Comparison of ENCODE assay signal across 1 mouse cellular context in genomic region chr4:120313309-120313708, GRCm38 (mm10).
A peak's percentile ranks its signal among the peaks of the same experiment; 100 is the strongest.
TF ChIP-seq lines count a peak whose summit lies in the region.

No protein-coding gene starts in this region.

TF ChIP-seq in CH12.LX, 34 proteins besides CTCF, POLR2A, EP300 and RAD21 (continued from another document):
- TF ChIP-seq USF1 (IDR thresholded peaks at IDR 0.05; ENCODE audit: low read depth, low read length), result peak; percentile 78
- TF ChIP-seq MXI1 (IDR thresholded peaks at IDR 0.05; ENCODE audit: low read depth, low read length), result no peak
